Mouse (Mus musculus): ENCODE results near the gene Gucd1. TPM values are rescaled to one million over a fixed set of nuclear protein-coding genes. Genes with fewer than 3 reads are reported as not detected.
A peak's percentile ranks its signal among the peaks of the same experiment; 100 is the strongest.

Gucd1 gene
- polyA plus RNA-seq, 1 experiment from 2014 or later, result 19.7 TPM

GRCm38 (mm10) chr10:75447489-75447888 lies 70.3 kb downstream of the Gucd1 start:
- DNase-seq (ENCODE audit: low read depth, low spot score) (no peak), ATAC-seq (no peak)
- H3K27me3 ChIP-seq, result no peaks in the 10 kb centered on the region
- POLR2A ChIA-PET, result no interaction called here
- CTCF ChIA-PET, result interaction anchor here (2.3 kb wide), 1 partner anchor 12 kb away, joined by 6 read pairs; no protein-coding TSS in a partner anchor
- no peak for TF ChIP-seq CTCF (IDR thresholded peaks at IDR 0.05)
- in situ Hi-C loops (cut with MboI; ENCODE audit: low pct_unique_long_range_greater_than_20kb), result loop anchor here (25.0 kb wide), 1 partner anchor 385 kb away; the partner anchor contains the start of gene Bcr

DNA sequence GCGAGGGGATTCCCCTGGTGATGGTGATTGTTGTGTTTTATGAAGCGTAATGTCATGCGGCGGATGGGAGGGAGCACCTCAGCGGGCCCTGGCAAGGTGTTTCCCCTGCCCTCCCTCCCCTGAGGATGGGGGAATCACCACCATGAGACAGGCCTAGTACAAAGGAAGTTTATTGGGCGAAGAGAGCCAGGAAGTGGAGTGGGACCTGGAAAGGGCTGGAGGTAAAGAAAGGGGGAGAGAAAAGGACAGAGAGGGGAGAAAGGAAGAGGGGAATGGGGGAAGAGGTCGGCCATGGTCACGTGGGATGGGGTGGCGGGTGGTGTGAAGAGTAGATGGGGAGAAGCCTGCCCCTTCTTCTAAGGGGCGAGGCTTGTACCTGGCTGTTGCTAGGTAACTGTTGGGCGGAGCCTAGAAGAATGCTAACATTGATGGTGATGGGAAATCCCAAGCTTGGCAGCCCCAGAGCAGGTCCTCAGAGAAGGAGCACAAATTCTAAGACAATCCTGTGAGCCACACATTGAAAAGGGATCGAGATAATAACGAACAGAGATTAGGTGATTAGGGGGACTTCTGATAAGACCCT lies 71.2 kb downstream of the Gucd1 start:
- in situ Hi-C loops (cut with MboI; ENCODE audit: low pct_unique_long_range_greater_than_20kb), result loop anchor here (25.0 kb wide), 1 partner anchor 384 kb away; the partner anchor contains the start of gene Bcr
- no peak for DNase-seq (ENCODE audit: low read depth, low spot score)
- no peak for ATAC-seq
- TF ChIP-seq CTCF (IDR thresholded peaks at IDR 0.05), result no peak
- ChIA-PET POLR2A (no interaction called here), CTCF (no interaction called here)
- H3K27me3 ChIP-seq, result no peaks in the 10 kb centered on the region

- in situ Hi-C loops (cut with MboI; ENCODE audit: low pct_unique_long_range_greater_than_20kb), result loop anchor here (25.0 kb wide), 1 partner anchor 383 kb away; the partner anchor contains the start of gene Bcr
- ChIA-PET CTCF (no interaction called here), POLR2A (no interaction called here)
- TF ChIP-seq CTCF (IDR thresholded peaks at IDR 0.05), result no peak
- ATAC-seq, result no peak
- no peaks in the 10 kb centered on the region for H3K27me3 ChIP-seq
- no peak for DNase-seq (ENCODE audit: low read depth, low spot score)
Measured at GRCm38 (mm10) chr10:75445030-75445429, 72.7 kb downstream of the Gucd1 start.

DNA sequence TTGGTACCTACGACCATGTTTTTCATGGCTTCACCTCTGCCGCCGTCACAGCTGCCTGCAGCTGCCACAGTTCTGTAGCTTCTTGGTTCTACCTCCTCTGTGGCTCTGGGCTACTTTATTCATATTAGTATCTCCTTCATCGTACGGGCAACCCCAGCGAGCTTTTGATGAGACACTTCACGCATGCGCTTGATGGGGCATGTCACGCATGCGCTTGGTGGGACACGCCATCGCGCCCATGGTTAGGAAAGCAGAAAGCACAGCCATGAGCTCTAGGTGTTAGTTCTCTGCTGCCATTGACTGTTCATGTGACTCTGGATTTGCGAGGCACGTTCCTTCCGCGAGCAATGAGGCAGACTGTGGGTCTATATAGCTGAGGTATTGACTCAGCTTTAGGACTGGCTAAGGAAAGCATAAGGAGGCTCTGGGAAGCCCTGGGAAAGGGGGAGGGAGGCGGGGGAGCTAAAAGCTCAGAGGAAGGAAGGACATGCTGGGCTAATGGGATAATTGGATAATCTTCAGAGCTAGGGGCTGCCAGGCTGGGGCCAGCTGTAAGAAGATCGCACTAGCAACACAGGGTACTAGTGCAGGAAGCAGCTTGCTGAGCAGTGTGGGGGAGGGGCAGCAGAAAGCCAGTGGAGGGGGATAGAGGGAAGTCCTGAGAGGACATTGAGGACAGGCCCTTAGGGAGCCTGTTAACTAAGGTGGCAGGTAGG lies 73.5 kb downstream of the Gucd1 start:
- no peak for TF ChIP-seq CTCF (IDR thresholded peaks at IDR 0.05)
- POLR2A ChIA-PET, result no interaction called here
- CTCF ChIA-PET, result no interaction called here
- in situ Hi-C loops (cut with MboI; ENCODE audit: low pct_unique_long_range_greater_than_20kb), result loop anchor here (25.0 kb wide), 1 partner anchor 382 kb away; the partner anchor contains the start of gene Bcr
- no peak for DNase-seq (ENCODE audit: low read depth, low spot score)
- no peak for ATAC-seq
- H3K27me3 ChIP-seq, result no peaks in the 10 kb centered on the region

DNA sequence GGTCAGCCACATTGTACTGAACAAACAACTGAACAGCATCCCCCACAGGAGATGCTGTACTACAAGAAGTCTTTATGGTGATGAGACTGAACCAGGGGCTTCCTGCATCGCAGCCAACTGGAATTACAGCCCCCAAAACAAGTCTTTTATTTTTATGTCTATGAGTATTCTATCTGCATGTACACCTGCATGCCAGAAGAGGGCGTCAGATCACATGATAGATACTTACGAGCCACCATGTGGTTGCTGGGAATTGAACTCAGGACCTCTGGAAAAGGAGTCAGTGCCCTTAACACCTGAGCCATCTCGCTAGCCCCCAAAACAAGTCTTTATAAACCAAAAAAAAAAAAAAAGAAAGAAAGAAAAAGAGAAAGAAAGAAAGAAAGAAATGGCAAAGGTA lies 74.8 kb downstream of the Gucd1 start:
- ATAC-seq (no peak), DNase-seq (ENCODE audit: low read depth, low spot score) (no peak)
- H3K27me3 ChIP-seq, result no peaks in the 10 kb centered on the region
- peak; percentile 42 for TF ChIP-seq CTCF (IDR thresholded peaks at IDR 0.05)
- in situ Hi-C loops (cut with MboI; ENCODE audit: low pct_unique_long_range_greater_than_20kb), result loop anchor here (25.0 kb wide), 1 partner anchor 381 kb away; the partner anchor contains the start of gene Bcr
- ChIA-PET CTCF (no interaction called here), POLR2A (no interaction called here)

- DNase-seq (ENCODE audit: low read depth, low spot score) (no peak), ATAC-seq (no peak)
- in situ Hi-C loops (cut with MboI; ENCODE audit: low pct_unique_long_range_greater_than_20kb), result loop anchor here (25.0 kb wide), 1 partner anchor 379 kb away; the partner anchor contains the start of gene Bcr
- ChIA-PET POLR2A (no interaction called here), CTCF (interaction anchor here (3.6 kb wide), 1 partner anchor 8 kb away, joined by 28 read pairs; no protein-coding TSS in a partner anchor)
- H3K27me3 ChIP-seq, result no peaks in the 10 kb centered on the region
- no peak for TF ChIP-seq CTCF (IDR thresholded peaks at IDR 0.05)
Measured at GRCm38 (mm10) chr10:75441800-75442199, 76.0 kb downstream of the Gucd1 start.

- ChIA-PET CTCF (interaction anchor here (0.7 to 3.6 kb wide), 9 partner anchors 9 to 186 kb away, joined by 3 to 28 read pairs (median 4); partner anchors contain the start of gene Adora2a), POLR2A (no interaction called here)
- ATAC-seq (no peak), DNase-seq (ENCODE audit: low read depth, low spot score) (no peak)
- H3K27me3 ChIP-seq, result no peaks in the 10 kb centered on the region
- in situ Hi-C loops (cut with MboI; ENCODE audit: low pct_unique_long_range_greater_than_20kb), result loop anchor here (25.0 kb wide), 1 partner anchor 378 kb away; the partner anchor contains the start of gene Bcr
- TF ChIP-seq CTCF (IDR thresholded peaks at IDR 0.05), result no peak
Measured at GRCm38 (mm10) chr10:75440756-75441155, 77.0 kb downstream of the Gucd1 start.

- TF ChIP-seq CTCF (IDR thresholded peaks at IDR 0.05), result peak; percentile 93
- CTCF ChIA-PET, result interaction anchor here (0.8 to 3.6 kb wide), 14 partner anchors 11 to 174 kb away, joined by 3 to 28 read pairs (median 4); no protein-coding TSS in a partner anchor
- H3K27me3 ChIP-seq, result no peaks in the 10 kb centered on the region
- DNase-seq (ENCODE audit: low read depth, low spot score) (no peak), ATAC-seq (no peak)
- POLR2A ChIA-PET, result no interaction called here
- in situ Hi-C loops (cut with MboI; ENCODE audit: low pct_unique_long_range_greater_than_20kb), result loop anchor here (5.0 to 25.0 kb wide), 5 partner anchors 48 to 377 kb away; partner anchors contain the start of genes Adora2a and Bcr
Measured at GRCm38 (mm10) chr10:75439211-75439811, 78.5 kb downstream of the Gucd1 start.

DNA sequence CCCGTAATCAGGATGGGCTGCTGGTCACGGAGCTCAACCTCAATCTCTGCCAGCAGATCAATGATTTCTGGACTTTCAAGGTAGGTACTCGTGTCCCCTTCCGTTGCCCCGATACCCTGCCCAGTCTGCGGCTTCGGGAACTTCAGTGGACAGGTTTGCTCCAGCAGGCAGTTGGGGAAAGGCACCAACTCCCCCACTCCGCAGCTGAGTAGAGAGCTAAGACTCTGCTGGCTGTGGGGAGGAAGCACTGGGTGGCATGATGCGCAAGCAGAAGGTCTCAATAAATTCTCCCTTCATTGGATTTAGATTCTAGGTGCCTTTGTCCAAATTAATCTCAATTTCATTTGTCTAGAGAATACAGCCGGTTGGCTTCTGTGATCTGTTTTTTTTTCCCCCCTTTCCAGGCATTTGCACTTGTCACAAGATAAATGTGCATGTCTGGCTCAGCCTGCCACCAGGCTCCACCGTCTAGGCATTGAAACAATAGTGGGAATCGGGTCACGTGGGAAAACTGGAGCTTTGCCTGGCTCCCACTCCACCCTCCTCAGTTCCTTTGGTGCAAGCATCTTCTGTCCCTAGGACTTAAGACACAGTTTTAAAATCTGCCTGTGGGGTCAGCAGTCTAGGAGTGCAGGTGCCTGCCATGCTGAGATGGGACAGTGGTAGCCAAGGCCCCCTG lies 79.5 kb downstream of the Gucd1 start:
- DNase-seq (ENCODE audit: low read depth, low spot score) (no peak), ATAC-seq (no peak)
- CTCF ChIA-PET, result interaction anchor here (0.9 to 3.6 kb wide), 9 partner anchors 12 to 183 kb away, joined by 3 to 28 read pairs (median 4); no protein-coding TSS in a partner anchor

DNA sequence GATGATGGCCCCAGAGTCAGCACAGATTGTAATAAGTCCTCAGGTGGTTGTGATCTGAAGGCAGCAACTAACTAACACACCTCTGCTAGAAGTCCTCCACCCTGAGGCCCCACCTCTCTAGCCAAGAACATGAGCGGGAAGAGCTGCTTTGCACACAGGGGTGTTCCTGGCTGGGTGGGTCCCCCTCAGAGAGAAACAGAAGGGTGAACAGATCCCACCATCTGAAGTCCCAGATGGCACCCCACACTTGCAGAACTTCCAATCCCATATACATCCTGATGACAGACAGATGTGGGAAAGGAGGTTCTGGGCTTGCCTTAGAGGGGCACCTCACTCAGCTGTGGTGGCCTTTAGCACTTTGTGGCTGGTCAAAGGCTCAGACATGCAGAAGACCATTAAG lies 80.5 kb downstream of the Gucd1 start:
- no peak for TF ChIP-seq CTCF (IDR thresholded peaks at IDR 0.05)
- no peaks in the 10 kb centered on the region for H3K27me3 ChIP-seq
- in situ Hi-C loops (cut with MboI; ENCODE audit: low pct_unique_long_range_greater_than_20kb), result loop anchor here (5.0 to 25.0 kb wide), 5 partner anchors 50 to 375 kb away; partner anchors contain the start of genes Adora2a and Bcr
- CTCF ChIA-PET, result interaction anchor here (0.8 to 1.9 kb wide), 7 partner anchors 44 to 254 kb away, joined by 3 to 4 read pairs (median 4); no protein-coding TSS in a partner anchor
- DNase-seq (ENCODE audit: low read depth, low spot score) (no peak), ATAC-seq (no peak)
- POLR2A ChIA-PET, result no interaction called here

More for the DNA sequence above, 79.5 kb downstream of the Gucd1 start:
- POLR2A ChIA-PET, result no interaction called here
- in situ Hi-C loops (cut with MboI; ENCODE audit: low pct_unique_long_range_greater_than_20kb), result loop anchor here (5.0 to 25.0 kb wide), 5 partner anchors 49 to 376 kb away; partner anchors contain the start of genes Adora2a and Bcr
- no peak for TF ChIP-seq CTCF (IDR thresholded peaks at IDR 0.05)
- H3K27me3 ChIP-seq, result no peaks in the 10 kb centered on the region

Data from Patski (cell line).